Mouse (Mus musculus): Measurements from ENCODE around the gene Txnrd2.

Txnrd2 gene

GRCm38 (mm10) chr16:18417491-18417890, 8.7 kb upstream of the Txnrd2 start:
- no peak for DNase-seq (ENCODE audit: low spot score)

- no peak for DNase-seq (ENCODE audit: low spot score)
Measured at GRCm38 (mm10) chr16:18418756-18419602, 7.2 kb upstream of the Txnrd2 start.

GRCm38 (mm10) chr16:18419603-18420026, 6.6 kb upstream of the Txnrd2 start:
- DNase-seq (ENCODE audit: low spot score), result no peak

GRCm38 (mm10) chr16:18420571-18420970, 5.6 kb upstream of the Txnrd2 start:
- no peak for DNase-seq (ENCODE audit: low spot score)

- DNase-seq (ENCODE audit: low spot score), result no peak
Measured at GRCm38 (mm10) chr16:18423203-18423914, 2.8 kb upstream of the Txnrd2 start.

GRCm38 (mm10) chr16:18423915-18424265, 2.3 kb upstream of the Txnrd2 start:
- no peak for DNase-seq (ENCODE audit: low spot score)

DNA sequence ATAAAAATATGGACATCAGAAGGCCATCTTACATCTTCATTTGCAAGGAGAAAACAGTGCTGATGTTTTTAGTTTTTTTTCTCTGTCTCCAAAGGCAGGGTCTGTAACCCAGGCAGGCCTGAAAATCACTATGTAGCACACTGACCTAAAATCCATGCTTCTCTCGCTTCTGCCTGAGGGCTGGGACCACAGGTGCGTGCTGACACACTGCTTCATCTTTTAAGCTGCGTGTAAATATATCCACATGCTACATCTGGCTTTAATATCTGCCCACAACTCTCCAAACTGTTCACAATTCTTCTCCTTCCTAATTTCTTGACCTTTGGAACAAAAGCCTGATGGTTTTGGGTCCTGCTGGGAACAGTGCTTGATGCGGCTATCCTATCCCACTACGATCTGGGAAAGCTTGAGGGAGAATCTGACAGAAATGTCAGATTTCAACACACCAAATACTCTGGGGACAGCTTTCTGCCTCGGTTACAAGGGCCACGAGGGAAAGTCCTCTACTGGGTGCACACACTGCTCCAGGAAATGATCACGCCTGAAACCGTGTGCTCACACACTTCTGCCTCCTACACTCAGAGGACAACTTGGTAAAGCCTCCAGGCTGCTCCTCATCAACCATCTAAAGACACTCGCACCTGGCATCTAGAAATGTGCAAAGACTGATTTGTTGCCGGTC, 1.7 kb upstream of the Txnrd2 start:
- no peak for DNase-seq (ENCODE audit: low spot score)

DNA sequence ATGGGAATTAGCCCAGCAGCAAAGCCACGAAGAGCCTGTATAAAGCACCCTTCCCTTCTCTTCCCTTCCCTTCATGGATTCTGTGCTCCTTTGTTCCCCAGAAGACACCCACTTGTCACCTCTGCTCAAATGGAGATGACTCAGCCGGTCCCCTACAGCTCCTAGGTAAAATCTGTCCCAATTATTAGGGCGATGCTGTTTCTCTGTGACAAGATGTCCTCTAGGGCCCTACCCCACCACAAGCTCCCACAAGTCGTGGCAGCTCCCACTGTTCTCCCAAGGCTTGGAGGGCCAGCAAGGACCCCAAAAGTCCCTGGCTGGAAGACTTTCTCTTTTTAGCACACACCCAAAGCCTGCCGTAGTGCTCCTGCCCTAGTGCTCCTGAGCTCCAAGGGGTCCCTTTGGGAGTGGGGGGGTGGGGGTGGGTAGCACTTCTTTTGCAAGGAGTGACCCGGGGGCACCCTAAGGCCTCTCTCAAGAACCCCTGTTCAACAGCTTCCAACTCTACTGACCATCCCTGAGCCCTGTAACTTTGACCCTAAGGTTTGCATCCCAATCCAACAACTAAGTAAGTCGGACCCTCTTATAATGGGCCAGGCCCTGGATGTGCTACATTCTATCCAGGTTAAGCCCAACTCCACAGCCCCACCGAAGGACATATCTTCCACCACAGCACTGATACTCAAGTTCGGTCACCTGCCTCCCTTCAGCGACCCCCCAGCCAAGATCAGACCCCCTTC, 539 bp upstream of the Txnrd2 start:
- DNase-seq (ENCODE audit: low spot score), result no peak

DNA sequence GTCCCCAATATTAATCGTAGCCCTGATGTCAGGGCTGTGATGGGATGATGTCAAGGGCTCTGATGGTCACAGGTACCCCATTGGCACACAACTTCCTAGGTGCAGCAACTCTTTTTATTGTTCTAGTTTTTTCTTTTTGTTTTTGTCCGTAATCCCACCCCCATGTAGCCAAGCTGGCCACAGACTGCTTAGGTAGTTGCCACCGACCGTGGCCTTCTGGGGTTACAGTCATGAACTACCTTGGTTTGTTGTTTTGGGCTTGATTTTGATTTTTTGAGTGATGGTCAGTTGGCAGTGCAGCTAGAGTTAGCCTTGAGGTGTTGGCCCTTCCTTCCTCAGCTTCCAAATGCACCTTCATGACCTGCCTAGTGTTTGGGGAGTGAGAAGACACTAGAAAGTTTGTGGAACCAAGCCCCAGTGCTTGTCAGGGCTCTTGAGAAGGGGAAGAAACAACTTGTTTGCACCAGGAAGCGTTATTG, 657 bp downstream of the Txnrd2 start, which contains the start of gene Comt:
Comt (minus strand) TSS at position 51 of the 479 bp plus-strand sequence.
- no peak for DNase-seq (ENCODE audit: low spot score)

DNA sequence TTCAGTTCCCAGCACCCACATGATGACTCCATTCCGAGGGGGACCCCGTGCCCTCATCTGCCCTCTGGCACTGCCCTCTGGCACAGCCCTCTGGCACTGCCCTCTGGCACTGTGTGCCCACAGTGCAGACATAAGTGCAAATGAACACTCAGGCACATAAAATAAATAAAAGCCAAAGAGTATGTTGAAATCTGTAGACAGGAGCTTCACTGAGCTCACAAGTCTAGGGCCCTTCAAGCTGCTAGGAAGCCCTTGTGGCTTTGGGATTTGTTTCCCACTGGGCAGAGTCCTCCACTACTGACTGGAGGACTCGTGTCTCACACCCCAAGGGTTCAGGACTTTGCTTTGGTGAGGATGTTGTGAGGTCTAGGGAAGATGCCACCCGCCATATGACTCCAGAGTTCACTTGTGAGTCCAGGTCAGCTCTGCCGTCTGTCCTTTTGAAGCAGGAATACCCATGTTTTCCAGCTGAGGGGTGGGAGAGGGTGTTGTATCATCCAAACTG, 1.9 kb downstream of the Txnrd2 start:
- peak; percentile 67 for DNase-seq (ENCODE audit: low spot score)

- DNase-seq (ENCODE audit: low spot score), result no peak
Measured at GRCm38 (mm10) chr16:18428516-18429042, 2.4 kb downstream of the Txnrd2 start.

DNA sequence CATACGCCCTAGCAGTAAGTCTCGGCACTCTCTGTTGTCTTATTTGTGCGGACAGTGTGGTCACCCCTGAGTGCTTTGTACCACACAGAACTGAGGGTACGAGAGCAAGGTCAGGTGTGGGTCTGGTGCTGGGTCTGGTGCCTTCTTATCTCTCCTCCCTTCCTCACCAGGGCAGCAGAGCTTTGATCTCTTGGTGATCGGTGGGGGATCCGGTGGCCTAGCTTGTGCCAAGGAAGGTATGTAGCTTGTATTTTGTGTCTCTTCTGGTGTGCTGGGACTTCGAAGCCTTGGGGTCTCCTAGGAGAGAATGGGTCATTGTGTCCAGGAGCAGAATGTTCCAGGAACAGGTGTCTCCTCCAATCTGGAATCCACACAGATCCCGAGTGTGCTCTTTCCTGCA, 3.5 kb downstream of the Txnrd2 start:
- DNase-seq (ENCODE audit: low spot score), result no peak

DNA sequence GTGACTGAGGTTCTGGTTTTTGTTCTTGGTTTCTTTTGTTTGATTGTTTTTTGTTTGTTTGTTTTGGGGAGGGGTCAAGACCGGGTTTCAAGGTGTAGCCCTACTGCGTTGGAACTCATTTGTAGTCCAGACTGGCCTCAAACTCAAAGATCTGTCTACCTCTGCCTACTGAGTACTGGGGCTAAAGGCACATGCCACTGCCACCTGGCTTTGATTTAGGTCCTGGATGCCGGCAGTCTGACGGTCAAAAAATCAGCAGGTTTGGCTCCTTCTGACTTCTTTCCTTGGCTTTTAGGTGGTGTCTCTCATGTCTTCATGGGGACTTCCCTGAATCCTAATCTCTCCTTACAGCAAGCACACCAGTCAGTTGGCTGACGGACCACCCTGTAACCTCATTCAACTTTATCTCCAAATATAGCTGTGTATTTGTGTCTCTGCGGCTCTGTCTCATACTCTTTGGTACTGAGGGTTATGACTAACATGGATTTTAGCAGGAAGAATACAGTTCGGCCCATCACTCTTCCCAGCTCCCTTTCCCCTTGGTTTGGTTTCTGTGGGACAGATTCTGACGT, 4.5 kb downstream of the Txnrd2 start:
- DNase-seq (ENCODE audit: low spot score), result no peak

DNA sequence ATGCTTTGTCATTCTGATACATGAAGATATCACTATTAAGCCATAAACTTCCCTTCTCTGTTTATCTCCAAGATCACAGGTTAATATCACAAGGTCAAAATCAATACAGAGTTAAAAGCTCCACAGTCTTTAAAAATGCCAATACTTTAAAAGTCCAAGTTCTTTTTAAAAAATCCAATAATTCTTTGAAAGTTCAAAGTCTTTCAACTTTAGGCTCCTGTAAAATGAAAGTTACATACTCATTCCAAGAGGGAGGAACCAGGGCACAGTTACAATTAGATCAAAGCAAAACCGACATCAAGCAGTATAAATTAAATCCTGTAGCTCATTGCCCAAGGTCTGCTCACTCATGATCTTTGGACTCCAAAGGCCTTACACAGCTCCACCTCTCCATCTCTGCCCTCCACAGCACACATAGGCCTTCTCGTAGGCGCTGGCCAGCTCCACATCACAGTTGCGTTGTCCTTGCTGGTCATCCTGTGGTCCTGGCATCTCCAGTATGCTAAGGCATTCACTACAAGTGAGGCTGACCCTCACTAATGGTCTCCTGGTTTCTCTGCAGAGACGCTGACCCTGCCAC, 7.2 kb downstream of the Txnrd2 start:
- DNase-seq (ENCODE audit: low spot score), result no peak

DNA sequence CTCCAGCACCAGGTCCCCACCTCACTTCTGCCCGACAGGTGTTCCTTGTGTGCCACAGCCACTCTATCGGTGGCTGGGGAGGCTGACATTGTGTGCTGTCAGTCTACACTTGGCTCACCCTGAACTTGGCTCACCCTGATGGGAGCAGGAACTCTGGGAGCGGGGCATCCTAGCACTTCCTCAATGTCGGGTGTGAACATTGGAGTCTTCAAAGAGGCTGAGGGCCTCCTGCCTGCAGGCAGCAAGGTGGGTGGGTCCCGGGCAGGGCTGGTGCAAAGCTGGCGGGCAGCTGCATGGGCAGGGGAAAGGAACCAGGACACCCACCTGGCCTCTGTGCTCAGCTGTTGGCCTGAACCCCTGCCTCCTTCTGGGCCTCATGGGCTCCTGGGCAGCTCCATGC, 9.9 kb downstream of the Txnrd2 start:
- DNase-seq (ENCODE audit: low spot score), result no peak

DNA sequence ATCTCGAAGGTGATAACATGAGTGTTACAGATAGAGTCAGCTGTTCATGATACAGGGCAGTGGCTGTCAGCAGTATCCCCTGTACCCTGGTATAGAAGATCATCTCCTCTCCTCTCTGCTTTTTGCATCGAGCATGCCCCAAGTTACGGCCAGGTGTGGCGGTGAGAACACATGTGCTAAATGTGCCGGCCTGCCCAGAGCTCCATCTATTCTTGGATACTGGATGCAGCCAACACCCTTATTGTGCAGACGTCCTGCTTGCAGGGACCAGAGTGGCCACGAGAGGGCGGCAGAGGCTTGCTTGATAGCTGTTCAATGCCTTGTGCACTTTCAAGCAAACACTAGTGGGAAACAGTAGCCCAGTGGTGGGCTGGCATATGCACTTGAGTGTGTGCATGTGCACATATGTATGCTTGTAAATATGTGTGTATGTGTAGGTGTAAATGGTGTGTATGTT, 17.2 kb downstream of the Txnrd2 start:
- peak; percentile 92 for DNase-seq (ENCODE audit: low spot score)

DNA sequence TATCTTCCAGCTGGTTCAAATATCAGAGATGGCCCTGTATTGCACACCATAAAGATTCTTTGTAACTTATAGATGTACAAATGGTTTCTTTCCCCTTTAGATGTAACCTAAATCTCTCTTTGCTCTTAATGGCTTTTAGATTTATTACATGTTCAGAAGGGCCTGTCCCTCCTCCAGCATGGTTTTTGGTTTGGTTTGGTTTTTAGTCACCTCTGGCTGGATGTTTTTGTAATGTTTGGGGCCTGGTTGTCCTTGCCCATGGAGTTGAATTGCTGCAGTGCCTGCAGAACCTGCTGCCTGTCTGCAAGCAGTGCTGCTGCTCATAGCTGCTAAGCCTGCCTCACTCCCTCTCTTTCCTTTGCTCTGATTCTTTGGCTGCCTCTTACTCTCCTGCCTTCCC, 21.1 kb downstream of the Txnrd2 start:
- no peak for DNase-seq (ENCODE audit: low spot score)

DNA sequence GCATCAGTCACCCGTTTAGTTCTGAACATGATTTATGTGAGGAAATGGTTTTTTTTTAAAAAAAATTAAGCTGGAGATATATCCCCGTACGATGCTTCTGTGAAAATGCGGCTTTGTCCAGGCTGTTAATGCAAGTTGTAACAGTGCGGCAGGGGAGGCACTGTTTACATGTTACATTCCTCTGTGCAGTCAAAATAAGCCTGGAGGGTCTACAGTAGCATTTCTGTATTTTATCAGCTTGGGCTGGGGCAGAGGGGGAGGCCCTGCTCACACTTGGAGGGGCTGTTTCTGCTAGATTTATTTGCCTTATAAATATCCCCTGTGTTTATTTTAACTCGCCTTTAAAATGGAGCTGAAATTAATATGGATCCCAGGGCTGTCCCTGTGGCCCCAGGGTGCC, 21.9 kb downstream of the Txnrd2 start:
- DNase-seq (ENCODE audit: low spot score), result no peak

GRCm38 (mm10) chr16:18449005-18449404, 22.8 kb downstream of the Txnrd2 start:
- no peak for DNase-seq (ENCODE audit: low spot score)

DNA sequence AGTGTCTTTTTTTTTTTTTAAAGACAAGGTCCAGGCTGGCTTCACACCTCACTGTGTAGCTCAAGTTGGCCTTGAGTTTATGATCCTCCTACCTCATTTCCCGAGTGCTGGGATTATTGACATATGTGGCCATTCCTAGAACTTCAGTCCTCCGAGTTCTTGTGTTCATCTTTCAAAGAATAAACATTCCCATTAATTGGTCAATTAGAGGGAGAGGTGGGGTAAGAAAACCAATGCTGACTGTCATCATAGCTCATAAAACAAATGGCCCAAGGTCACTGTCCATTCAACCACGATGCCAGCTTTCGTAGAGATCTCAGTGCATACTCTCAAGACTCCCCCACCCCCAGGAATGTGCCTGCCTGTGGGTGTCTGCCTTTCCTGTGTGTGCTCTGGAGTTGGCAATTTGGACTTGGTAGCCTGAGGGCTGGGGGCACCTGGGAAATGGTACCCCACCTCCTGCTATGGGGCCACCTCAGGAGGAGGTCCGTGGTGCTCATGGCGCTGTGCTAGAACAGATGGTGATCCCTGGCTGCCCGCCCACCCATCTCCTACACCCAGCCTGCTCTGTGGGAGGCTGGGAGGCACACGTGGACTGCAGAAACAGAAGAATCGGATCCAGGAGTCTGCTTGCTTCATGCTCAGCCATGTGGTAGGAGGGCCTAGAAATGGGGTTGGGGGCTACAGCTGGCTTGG, 25.4 kb downstream of the Txnrd2 start:
- no peak for DNase-seq (ENCODE audit: low spot score)
